Mouse (Mus musculus): Measurements from ENCODE around the gene Pip5k1b. TPM values are rescaled to one million over a fixed set of nuclear protein-coding genes. Genes with fewer than 3 reads are reported as not detected.

The Pip5k1b gene
- polyA plus RNA-seq, 1 experiment from 2014 or later, result 0.11 TPM

GRCm38 (mm10) chr19:24484612-24485194, 71.0 kb downstream of the Pip5k1b start:
- Histone ChIP-seq H3K27ac (no peak overlapping the region), H3K79me2 (ENCODE audit: inconsistent target) (no peaks in the 10 kb centered on the region), H3K36me3 (ENCODE audit: inconsistent target) (no peaks in the 10 kb centered on the region), H3K4me3 (ENCODE audit: inconsistent target) (no peak overlapping the region)
- 92% methylated on average over 2 of the region's 4 CpGs for WGBS (ENCODE audit: missing documents)

- peaks cover 8% of the 10 kb centered on the region for H3K79me2 ChIP-seq (ENCODE audit: inconsistent target)
- H3K27ac ChIP-seq, result no peak overlapping the region
- H3K4me3 ChIP-seq (ENCODE audit: inconsistent target), result no peak overlapping the region
- H3K36me3 ChIP-seq (ENCODE audit: inconsistent target), result no peaks in the 10 kb centered on the region
- 85% methylated on average over 2 of the region's 2 CpGs for WGBS (ENCODE audit: missing documents)
These were observed 74.8 kb downstream of the Pip5k1b start for GRCm38 (mm10) chr19:24480916-24481315.

GRCm38 (mm10) chr19:24476929-24477882, 78.5 kb downstream of the Pip5k1b start, which contains the start of gene Fam122a:
Gene Fam122a, minus strand, starts transcription at chr19:24477356.
- Histone ChIP-seq H3K4me3 (ENCODE audit: inconsistent target) (peak within 1 kb of the TSS; percentile 90), H3K36me3 (ENCODE audit: inconsistent target) (no peaks in the 10 kb centered on the region), H3K27ac (peak within 1 kb of the TSS; percentile 73), H3K79me2 (ENCODE audit: inconsistent target) (peaks cover 13% of the 10 kb centered on the region)
- WGBS (ENCODE audit: missing documents), result under 1% methylated on average over 82 of the region's 92 CpGs

GRCm38 (mm10) chr19:24476461-24476860, 79.2 kb downstream of the Pip5k1b start:
- peak overlapping the region; percentile 51 for H3K27ac ChIP-seq
- H3K79me2 ChIP-seq (ENCODE audit: inconsistent target), result peaks cover 13% of the 10 kb centered on the region
- WGBS (ENCODE audit: missing documents), result 6% methylated on average over 11 of the region's 11 CpGs
- no peaks in the 10 kb centered on the region for H3K36me3 ChIP-seq (ENCODE audit: inconsistent target)
- peak overlapping the region; percentile 81 for H3K4me3 ChIP-seq (ENCODE audit: inconsistent target)

- Histone ChIP-seq H3K36me3 (ENCODE audit: inconsistent target) (no peaks in the 10 kb centered on the region), H3K27ac (no peak overlapping the region), H3K79me2 (ENCODE audit: inconsistent target) (peaks cover 13% of the 10 kb centered on the region), H3K4me3 (ENCODE audit: inconsistent target) (no peak overlapping the region)
- 78% methylated on average over 6 of the region's 6 CpGs for WGBS (ENCODE audit: missing documents)
These were observed 80.4 kb downstream of the Pip5k1b start for GRCm38 (mm10) chr19:24475281-24475680.

GRCm38 (mm10) chr19:24472512-24472911, 83.2 kb downstream of the Pip5k1b start:
- Histone ChIP-seq H3K79me2 (ENCODE audit: inconsistent target) (peaks cover 13% of the 10 kb centered on the region), H3K4me3 (ENCODE audit: inconsistent target) (no peak overlapping the region), H3K36me3 (ENCODE audit: inconsistent target) (no peaks in the 10 kb centered on the region), H3K27ac (no peak overlapping the region)
- WGBS (ENCODE audit: missing documents), result 96% methylated on average over 5 of the region's 5 CpGs

GRCm38 (mm10) chr19:24471538-24471937, 84.1 kb downstream of the Pip5k1b start:
- no peak overlapping the region for H3K27ac ChIP-seq
- no peak overlapping the region for H3K4me3 ChIP-seq (ENCODE audit: inconsistent target)
- H3K79me2 ChIP-seq (ENCODE audit: inconsistent target), result peaks cover 11% of the 10 kb centered on the region
- 83% methylated on average over 6 of the region's 6 CpGs for WGBS (ENCODE audit: missing documents)
- no peaks in the 10 kb centered on the region for H3K36me3 ChIP-seq (ENCODE audit: inconsistent target)

GRCm38 (mm10) chr19:24469216-24469615, 86.5 kb downstream of the Pip5k1b start:
- WGBS (ENCODE audit: missing documents), result 92% methylated on average over 4 of the region's 4 CpGs
- Histone ChIP-seq H3K27ac (no peak overlapping the region), H3K79me2 (ENCODE audit: inconsistent target) (no peaks in the 10 kb centered on the region), H3K36me3 (ENCODE audit: inconsistent target) (no peaks in the 10 kb centered on the region), H3K4me3 (ENCODE audit: inconsistent target) (no peak overlapping the region)

GRCm38 (mm10) chr19:24468616-24469015, 87.1 kb downstream of the Pip5k1b start:
- H3K79me2 ChIP-seq (ENCODE audit: inconsistent target), result no peaks in the 10 kb centered on the region

GRCm38 (mm10) chr19:24463011-24463410, 92.7 kb downstream of the Pip5k1b start:
- Histone ChIP-seq H3K36me3 (ENCODE audit: inconsistent target) (no peaks in the 10 kb centered on the region), H3K79me2 (ENCODE audit: inconsistent target) (no peaks in the 10 kb centered on the region), H3K4me3 (ENCODE audit: inconsistent target) (no peak overlapping the region), H3K27ac (no peak overlapping the region)
- 70% methylated on average over 1 of the region's 3 CpGs for WGBS (ENCODE audit: missing documents)

More at GRCm38 (mm10) chr19:24468616-24469015, 87.1 kb downstream of the Pip5k1b start:
- Histone ChIP-seq H3K36me3 (ENCODE audit: inconsistent target) (no peaks in the 10 kb centered on the region), H3K4me3 (ENCODE audit: inconsistent target) (no peak overlapping the region), H3K27ac (no peak overlapping the region)
- WGBS (ENCODE audit: missing documents), result 91% methylated on average over 3 of the region's 3 CpGs

- Histone ChIP-seq H3K4me3 (ENCODE audit: inconsistent target) (no peak overlapping the region), H3K36me3 (ENCODE audit: inconsistent target) (no peaks in the 10 kb centered on the region), H3K79me2 (ENCODE audit: inconsistent target) (no peaks in the 10 kb centered on the region), H3K27ac (no peak overlapping the region)
- 92% methylated on average over 6 of the region's 6 CpGs for WGBS (ENCODE audit: missing documents)
These were observed 99.0 kb downstream of the Pip5k1b start for GRCm38 (mm10) chr19:24456591-24457231.

GRCm38 (mm10) chr19:24455249-24455960, 100.3 kb downstream of the Pip5k1b start:
- no peaks in the 10 kb centered on the region for H3K79me2 ChIP-seq (ENCODE audit: inconsistent target)
- WGBS (ENCODE audit: missing documents), result 94% methylated on average over 6 of the region's 6 CpGs
- H3K36me3 ChIP-seq (ENCODE audit: inconsistent target), result no peaks in the 10 kb centered on the region

GRCm38 (mm10) chr19:24454451-24454850, 101.2 kb downstream of the Pip5k1b start:
- WGBS (ENCODE audit: missing documents), result 94% methylated on average over 2 of the region's 2 CpGs
- H3K27ac ChIP-seq, result no peak overlapping the region
- H3K36me3 ChIP-seq (ENCODE audit: inconsistent target), result no peaks in the 10 kb centered on the region
- H3K4me3 ChIP-seq (ENCODE audit: inconsistent target), result no peak overlapping the region
- no peaks in the 10 kb centered on the region for H3K79me2 ChIP-seq (ENCODE audit: inconsistent target)

More at GRCm38 (mm10) chr19:24455249-24455960, 100.3 kb downstream of the Pip5k1b start:
- Histone ChIP-seq H3K4me3 (ENCODE audit: inconsistent target) (no peak overlapping the region), H3K27ac (no peak overlapping the region)

- H3K27ac ChIP-seq, result no peak overlapping the region
- H3K79me2 ChIP-seq (ENCODE audit: inconsistent target), result no peaks in the 10 kb centered on the region
- H3K36me3 ChIP-seq (ENCODE audit: inconsistent target), result no peaks in the 10 kb centered on the region
- 85% methylated on average over 13 of the region's 13 CpGs for WGBS (ENCODE audit: missing documents)
- H3K4me3 ChIP-seq (ENCODE audit: inconsistent target), result no peak overlapping the region
These were observed 102.3 kb downstream of the Pip5k1b start for GRCm38 (mm10) chr19:24453379-24453778.
